Mouse (Mus musculus) CD4-positive, CD25-positive, alpha-beta regulatory T cell, adult 2 months (primary cell): Measurements from ENCODE around the gene Rpp30.

Experiments used
- DNase-seq: peaks from one replicate; pipeline ENCODE4 v3.0.0-alpha.2; 2012; ENCODE audit warnings: low read depth, low spot score

The Rpp30 gene

GRCm38 (mm10) chr19:36083262-36084225 lies at the start of gene Rpp30:
Rpp30 (plus strand) TSS chr19:36083716.
- peak; percentile 95 for DNase-seq

GRCm38 (mm10) chr19:36046046-36046445 lies 37.5 kb upstream of the Rpp30 start:
- DNase-seq, result no peak

- no peak for DNase-seq
Measured at GRCm38 (mm10) chr19:36056502-36057221, 26.9 kb upstream of the Rpp30 start.

- no peak for DNase-seq
Measured at GRCm38 (mm10) chr19:36057231-36057811, 26.2 kb upstream of the Rpp30 start, which contains the start of gene Htr7. Htr7 (minus strand) TSS chr19:36057507.

- DNase-seq, result no peak
Measured at GRCm38 (mm10) chr19:36062801-36063529, 20.6 kb upstream of the Rpp30 start.

- peak; percentile 82 for DNase-seq
Measured at GRCm38 (mm10) chr19:36082606-36083261, 782 bp upstream of the Rpp30 start.

GRCm38 (mm10) chr19:36090781-36091180 lies 7.3 kb downstream of the Rpp30 start:
- DNase-seq, result peak; percentile 51

- no peak for DNase-seq
Measured at GRCm38 (mm10) chr19:36097194-36097593, 13.7 kb downstream of the Rpp30 start.

- DNase-seq, result no peak
Measured at GRCm38 (mm10) chr19:36098265-36098664, 14.7 kb downstream of the Rpp30 start.

GRCm38 (mm10) chr19:36098916-36099315 lies 15.4 kb downstream of the Rpp30 start:
- no peak for DNase-seq

GRCm38 (mm10) chr19:36103909-36104308 lies 20.4 kb downstream of the Rpp30 start:
- DNase-seq, result no peak

- DNase-seq, result no peak
Measured at GRCm38 (mm10) chr19:36109318-36109944, 25.9 kb downstream of the Rpp30 start.

- DNase-seq, result no peak
Measured at GRCm38 (mm10) chr19:36110465-36110864, 26.9 kb downstream of the Rpp30 start.

GRCm38 (mm10) chr19:36111054-36111895 lies 27.8 kb downstream of the Rpp30 start:
- peak; percentile 47 for DNase-seq

GRCm38 (mm10) chr19:36112007-36112406 lies 28.5 kb downstream of the Rpp30 start:
- peak; percentile 2 for DNase-seq

- no peak for DNase-seq
Measured at GRCm38 (mm10) chr19:36116185-36116584, 32.7 kb downstream of the Rpp30 start.

- DNase-seq, result no peak
Measured at GRCm38 (mm10) chr19:36119219-36119618, 35.7 kb downstream of the Rpp30 start.

- DNase-seq, result no peak
Measured at GRCm38 (mm10) chr19:36119783-36120471, 36.4 kb downstream of the Rpp30 start, which contains the start of gene Ankrd1. Ankrd1 (minus strand) TSS chr19:36120099.

- DNase-seq, result no peak
Measured at GRCm38 (mm10) chr19:36124203-36124602, 40.7 kb downstream of the Rpp30 start.
